Mouse (Mus musculus): Measurements from ENCODE around the gene Slc25a23.

- TF ChIP-seq MYOD1 (IDR thresholded peaks at IDR 0.05; ENCODE audit: control insufficient read depth, insufficient read length, low read depth) (no peak), CTCF (IDR thresholded peaks at IDR 0.05; ENCODE audit: control insufficient read depth, insufficient read depth, insufficient read length) (no peak), USF1 (IDR thresholded peaks at IDR 0.05; ENCODE audit: low read depth) (no peak)
These were observed 20.3 kb upstream of the Slc25a23 start for GRCm38 (mm10) chr17:57079919-57080318.
